24 mouse cellular contexts compared by ENCODE assay signal in genomic region chr7:117564627-117565026, GRCm38 (mm10).
DNase-seq lines count a peak whose midpoint lies in the region; ATAC-seq and TF ChIP-seq lines count a peak whose summit lies in the region.
"Had no signal": no experiment of that assay in that cellular context is flagged by ENCODE, and none has a peak within 500 bp of the region (broad histone marks: within the 10 kb centered on the region; RNA-seq: fewer than 3 reads in every experiment).

No protein-coding gene starts in this region.

- in situ Hi-C loops in CH12.LX (cut with MboI; ENCODE audit: low pct_ligation_motif_present, low pct_unique_long_range_greater_than_20kb, low sequenced_read_pairs): loop anchor here (10.0 kb wide), 1 partner anchor 320 kb away; no protein-coding TSS in a partner anchor

- H3K4me3 ChIP-seq in hindbrain, embryonic 12.5 days: no peak overlapping the region
- no peak overlapping the region for H3K4me3 ChIP-seq in hindbrain, embryonic 11.5 days (ENCODE audit: low read depth, low read length)
- H3K4me3 ChIP-seq in hindbrain, postnatal 0 days (ENCODE audit: low read length): no peak overlapping the region
- no peak overlapping the region for H3K4me3 ChIP-seq in hindbrain, embryonic 13.5 days
- H3K4me3 ChIP-seq in CH12.LX (replicated peaks in 1 of 3; ENCODE audit: low read depth in 2 of 3, low read length in 2 of 3, poor library complexity in 1 of 3) (no peak overlapping the region), MEL (ENCODE audit: control insufficient read depth in 1 of 2, insufficient read depth in 1 of 2, low read depth in 2 of 2, low read length in 2 of 2) (no peak overlapping the region)

- dilution Hi-C loops in CH12.LX (cut with MboI; ENCODE audit: extremely low pct_ligation_motif_present, extremely low pct_unique_long_range_greater_than_20kb, low sequenced_read_pairs): no loop called here

- H3K4me1 ChIP-seq in hindbrain, embryonic 12.5 days: no peaks in the 10 kb centered on the region
- H3K4me1 ChIP-seq in hindbrain, embryonic 11.5 days (replicated peaks; ENCODE audit: control insufficient read depth, insufficient read depth, low read length): no peaks in the 10 kb centered on the region
- no peaks in the 10 kb centered on the region for H3K4me1 ChIP-seq in hindbrain, postnatal 0 days (ENCODE audit: insufficient read depth, low read length)
- H3K4me1 ChIP-seq in hindbrain, embryonic 13.5 days (replicated peaks): peaks cover 9% of the 10 kb centered on the region
- H3K4me1 ChIP-seq in CH12.LX (ENCODE audit: control insufficient read depth in 1 of 2, insufficient read depth in 2 of 2) (peaks cover 15 to 37% of the 10 kb centered on the region in 2 experiments), MEL (ENCODE audit: control insufficient read depth in 1 of 2, insufficient read depth in 2 of 2, low read length in 2 of 2) (no peaks in the 10 kb centered on the region)

- H3K27ac ChIP-seq in hindbrain, embryonic 12.5 days: no peak overlapping the region
- H3K27ac ChIP-seq in hindbrain, embryonic 11.5 days (ENCODE audit: low read depth, low read length): no peak overlapping the region
- no peak overlapping the region for H3K27ac ChIP-seq in hindbrain, postnatal 0 days
- no peak overlapping the region for H3K27ac ChIP-seq in hindbrain, embryonic 13.5 days
- H3K27ac ChIP-seq in CH12.LX (ENCODE audit: insufficient read depth, low read depth) (no peak overlapping the region), MEL (ENCODE audit: control insufficient read depth, low read depth, low read length) (no peak overlapping the region)

- DNase-seq in hindbrain, embryonic 11.5 days (ENCODE audit: low spot score): no peak
- no peak for DNase-seq in hindbrain, postnatal 0 days (ENCODE audit: low spot score)
- DNase-seq in CH12.LX (ENCODE audit: extremely low read depth) (no peak), MEL (ENCODE audit: low read depth, low spot score) (no peak), adipocyte (ENCODE audit: low spot score) (no peak)
- no peak for DNase-seq in cerebellum, adult 9-11 months
- DNase-seq: adrenal gland, adult 2 months; adrenal gland, adult 8-10 months; adrenal gland, postnatal 10 days; adrenal gland, postnatal 14 days; adrenal gland, postnatal 25 days; adrenal gland, postnatal 36 days; B cell, adult 2 months; cerebellum, adult 11 months; cerebellum, adult 11-12 months; cerebellum, adult 18-20 months; cerebellum, adult 2 months; cerebellum, adult 8-10 months had no signal

- ATAC-seq in hindbrain, embryonic 12.5 days (ENCODE audit: low FRiP score): peak; percentile 14; the same call in 1 of the 2 replicates
- no peak for ATAC-seq in hindbrain, embryonic 11.5 days (ENCODE audit: low FRiP score)
- 0 out of 2 replicates have a peak, but pooled peaks have one; percentile 6 for ATAC-seq in hindbrain, postnatal 0 days
- no peak for ATAC-seq in hindbrain, embryonic 13.5 days (ENCODE audit: low FRiP score)
- ATAC-seq: activated CD4-positive, CD25-positive, alpha-beta regulatory T cell, adult 4 months; CD4-positive, CD25-positive, alpha-beta regulatory T cell, adult 4 months; Patski had no signal

- TF ChIP-seq POLR2A in CH12.LX (IDR thresholded peaks at IDR 0.05; ENCODE audit: low read depth, low read length) (no peak), MEL (IDR thresholded peaks at IDR 0.05; ENCODE audit: control insufficient read depth in 1 of 2, insufficient read depth in 1 of 2, low read depth in 1 of 2, low read length in 2 of 2, poor library complexity in 1 of 2) (no peak)

- TF ChIP-seq CTCF in hindbrain, postnatal 0 days (IDR thresholded peaks at IDR 0.05; ENCODE audit: low read depth): no peak
- TF ChIP-seq CTCF in CH12.LX (conservative IDR thresholded peaks at IDR 0.05 in 1 of 2, IDR thresholded peaks at IDR 0.05 in 1 of 2; ENCODE audit: low read depth in 2 of 2, low read length in 2 of 2): no peak
- TF ChIP-seq CTCF in MEL (IDR thresholded peaks at IDR 0.05 in 2 of 3, conservative IDR thresholded peaks at IDR 0.05 in 1 of 3; ENCODE audit: control insufficient read depth in 1 of 3, insufficient read depth in 1 of 3, low read depth in 2 of 3, low read length in 3 of 3, poor library complexity in 1 of 3, severe bottlenecking in 1 of 3): no peak

- no peak overlapping the region for H3K9ac ChIP-seq in hindbrain, embryonic 12.5 days
- no peak overlapping the region for H3K9ac ChIP-seq in hindbrain, embryonic 11.5 days (ENCODE audit: low read depth, low read length)
- no peak overlapping the region for H3K9ac ChIP-seq in hindbrain, postnatal 0 days (replicated peaks; ENCODE audit: low read length)
- no peak overlapping the region for H3K9ac ChIP-seq in hindbrain, embryonic 13.5 days
- H3K9ac ChIP-seq in CH12.LX (ENCODE audit: insufficient read depth, low read depth) (no peak overlapping the region), MEL (ENCODE audit: control insufficient read depth, low read depth, low read length, poor library complexity, severe bottlenecking) (no peak overlapping the region)

- TF ChIP-seq RAD21 in CH12.LX (IDR thresholded peaks at IDR 0.05; ENCODE audit: low read depth, low read length): no peak
- no peak for TF ChIP-seq RAD21 in MEL (IDR thresholded peaks at IDR 0.05; ENCODE audit: low read depth, low read length)

- H3K9me3 ChIP-seq in hindbrain, embryonic 12.5 days (replicated peaks): no peaks in the 10 kb centered on the region
- H3K9me3 ChIP-seq in hindbrain, embryonic 11.5 days (ENCODE audit: control insufficient read depth, low read length): no peaks in the 10 kb centered on the region
- H3K9me3 ChIP-seq in hindbrain, postnatal 0 days (ENCODE audit: low read length): no peaks in the 10 kb centered on the region
- no peaks in the 10 kb centered on the region for H3K9me3 ChIP-seq in hindbrain, embryonic 13.5 days
- H3K9me3 ChIP-seq in CH12.LX (replicated peaks; ENCODE audit: low read length) (no peaks in the 10 kb centered on the region), MEL (replicated peaks; ENCODE audit: insufficient read depth, low read length) (no peaks in the 10 kb centered on the region)

- no peaks in the 10 kb centered on the region for H3K36me3 ChIP-seq in hindbrain, embryonic 12.5 days
- H3K36me3 ChIP-seq in hindbrain, embryonic 11.5 days (ENCODE audit: control insufficient read depth, insufficient read depth, low read length): no peaks in the 10 kb centered on the region
- H3K36me3 ChIP-seq in hindbrain, postnatal 0 days (ENCODE audit: insufficient read depth, low read length): no peaks in the 10 kb centered on the region
- no peaks in the 10 kb centered on the region for H3K36me3 ChIP-seq in hindbrain, embryonic 13.5 days
- H3K36me3 ChIP-seq in CH12.LX (replicated peaks in 1 of 2; ENCODE audit: control insufficient read depth in 1 of 2, insufficient read depth in 1 of 2, low read length in 1 of 2) (no peaks in the 10 kb centered on the region), MEL (ENCODE audit: control insufficient read depth in 1 of 2, insufficient read depth in 2 of 2, low read length in 2 of 2) (peaks cover 0 to 1% of the 10 kb centered on the region in 2 experiments; a peak in 1 of 4 replicates)
- H3K36me3 ChIP-seq: G1E had no signal

- no peak overlapping the region for H3K4me2 ChIP-seq in hindbrain, embryonic 12.5 days (replicated peaks)
- H3K4me2 ChIP-seq in hindbrain, embryonic 11.5 days (replicated peaks; ENCODE audit: low read depth, low read length): no peak overlapping the region
- H3K4me2 ChIP-seq in hindbrain, postnatal 0 days (ENCODE audit: low read depth, low read length): no peak overlapping the region
- H3K4me2 ChIP-seq in hindbrain, embryonic 13.5 days: no peak overlapping the region
- H3K4me2 ChIP-seq in CH12.LX (ENCODE audit: insufficient read depth, low read depth, poor library complexity, severe bottlenecking): no peak overlapping the region

- H3K27me3 ChIP-seq in hindbrain, embryonic 12.5 days: 0 out of 2 replicates have a peak, but pooled peaks cover 6% of the 10 kb centered on the region
- H3K27me3 ChIP-seq in hindbrain, embryonic 11.5 days (ENCODE audit: control insufficient read depth, insufficient read depth, low read length): no peaks in the 10 kb centered on the region
- no peaks in the 10 kb centered on the region for H3K27me3 ChIP-seq in hindbrain, postnatal 0 days (ENCODE audit: insufficient read depth, low read length)
- H3K27me3 ChIP-seq in hindbrain, embryonic 13.5 days: peaks cover 8% of the 10 kb centered on the region; the same call in 1 of the 2 replicates
- no peaks in the 10 kb centered on the region for H3K27me3 ChIP-seq in CH12.LX (replicated peaks)
- H3K27me3 ChIP-seq in MEL (ENCODE audit: control insufficient read depth in 1 of 2, insufficient read depth in 2 of 2, low read length in 2 of 2): no peaks in the 10 kb centered on the region
- H3K27me3 ChIP-seq: Patski had no signal

- H3K79me2 ChIP-seq in CH12.LX (replicated peaks; ENCODE audit: control insufficient read depth, extremely low read depth, insufficient read depth, poor library complexity, severe bottlenecking) (no peaks in the 10 kb centered on the region), MEL (ENCODE audit: control insufficient read depth, insufficient read depth, low read length, poor library complexity) (no peaks in the 10 kb centered on the region)

- no peak for TF ChIP-seq EP300 in CH12.LX (IDR thresholded peaks at IDR 0.05; ENCODE audit: low read length)
- TF ChIP-seq EP300 in MEL (IDR thresholded peaks at IDR 0.05; ENCODE audit: low read depth in 1 of 2, low read length in 2 of 2): no peak

- 83% methylated on average over 4 of the region's 4 CpGs for WGBS in hindbrain, embryonic 12.5 days
- WGBS in hindbrain, embryonic 11.5 days: 85% methylated on average over 4 of the region's 4 CpGs
- WGBS in hindbrain, postnatal 0 days: 77% methylated on average over 4 of the region's 4 CpGs
- WGBS in hindbrain, embryonic 13.5 days: 84% methylated on average over 4 of the region's 4 CpGs

TF ChIP-seq in CH12.LX, 34 proteins besides CTCF, POLR2A, EP300 and RAD21:
- no peak for TF ChIP-seq IRF4 (IDR thresholded peaks at IDR 0.05; ENCODE audit: low read depth, low read length)
- peak; percentile 7; the same call in 1 of the 2 replicates for TF ChIP-seq ZKSCAN1 (IDR thresholded peaks at IDR 0.05; ENCODE audit: borderline replicate concordance, low read depth, low read length)

TF ChIP-seq in MEL, 35 proteins besides CTCF, POLR2A, EP300 and RAD21:
- TF ChIP-seq ZC3H11A (IDR thresholded peaks at IDR 0.05; ENCODE audit: low read depth, low read length) (no peak), KAT2A (conservative IDR thresholded peaks at IDR 0.05; ENCODE audit: low read depth, low read length) (no peak), ZKSCAN1 (IDR thresholded peaks at IDR 0.05; ENCODE audit: low read depth, low read length) (peak; percentile 93)

Comparison
In these comparisons a context has a peak if more than half of its experiments do, and no peak if none do; other contexts are left out.
1. ATAC-seq: peak in hindbrain, embryonic 12.5 days (single experiment) and hindbrain, postnatal 0 days (single experiment); none in hindbrain, embryonic 11.5 days (single experiment) and hindbrain, embryonic 13.5 days (single experiment).